Mouse (Mus musculus) adrenal gland (tissue): ENCODE data around the gene Atoh8.

Source experiments
- intact Hi-C: fragments of 180-260 bp; cut with DNase I; formaldehyde crosslinking; loops from one replicate; pipeline ENCODE4 v1.15.1; 2025

Atoh8 gene

GRCm38 (mm10) chr6:72197515-72197914 lies 37.9 kb downstream of the Atoh8 start:
- intact Hi-C loops, result no loop called here

- intact Hi-C loops, result no loop called here
Measured at GRCm38 (mm10) chr6:72196660-72197059, 38.7 kb downstream of the Atoh8 start.

- intact Hi-C loops, result no loop called here
Measured at GRCm38 (mm10) chr6:72190577-72190976, 44.8 kb downstream of the Atoh8 start.

- intact Hi-C loops, result no loop called here
Measured at GRCm38 (mm10) chr6:72190120-72190519, 45.3 kb downstream of the Atoh8 start.

GRCm38 (mm10) chr6:72189061-72189863 lies 46.1 kb downstream of the Atoh8 start:
- intact Hi-C loops, result no loop called here

- intact Hi-C loops, result loop anchor here (1.0 to 2.0 kb wide), 2 partner anchors 50 to 74 kb away; no protein-coding TSS in a partner anchor
Measured at GRCm38 (mm10) chr6:72186809-72187208, 48.6 kb downstream of the Atoh8 start.

GRCm38 (mm10) chr6:72185893-72186490 lies 49.4 kb downstream of the Atoh8 start:
- intact Hi-C loops, result loop anchor here (1.0 to 2.0 kb wide), 2 partner anchors 51 to 75 kb away; no protein-coding TSS in a partner anchor

- intact Hi-C loops, result no loop called here
Measured at GRCm38 (mm10) chr6:72184576-72184975, 50.8 kb downstream of the Atoh8 start.

GRCm38 (mm10) chr6:72179562-72180502 lies 55.5 kb downstream of the Atoh8 start:
- intact Hi-C loops, result no loop called here

GRCm38 (mm10) chr6:72179006-72179405 lies 56.4 kb downstream of the Atoh8 start:
- intact Hi-C loops, result no loop called here

- intact Hi-C loops, result no loop called here
Measured at GRCm38 (mm10) chr6:72177417-72177816, 58.0 kb downstream of the Atoh8 start.

- intact Hi-C loops, result no loop called here
Measured at GRCm38 (mm10) chr6:72176004-72176403, 59.4 kb downstream of the Atoh8 start.

- intact Hi-C loops, result no loop called here
Measured at GRCm38 (mm10) chr6:72175419-72175818, 60.0 kb downstream of the Atoh8 start.

- intact Hi-C loops, result no loop called here
Measured at GRCm38 (mm10) chr6:72173350-72173749, 62.0 kb downstream of the Atoh8 start.

- intact Hi-C loops, result no loop called here
Measured at GRCm38 (mm10) chr6:72171391-72171790, 64.0 kb downstream of the Atoh8 start.

- intact Hi-C loops, result loop anchor here (2.0 to 5.0 kb wide), 2 partner anchors 239 to 299 kb away; no protein-coding TSS in a partner anchor
Measured at GRCm38 (mm10) chr6:72165907-72166306, 69.5 kb downstream of the Atoh8 start.

GRCm38 (mm10) chr6:72164321-72165275 lies 70.8 kb downstream of the Atoh8 start:
- intact Hi-C loops, result loop anchor here (2.0 to 5.0 kb wide), 3 partner anchors 67 to 297 kb away; partner anchors contain the start of gene St3gal5

- intact Hi-C loops, result loop anchor here (5.0 kb wide), 1 partner anchor 65 kb away; the partner anchor contains the start of gene St3gal5
Measured at GRCm38 (mm10) chr6:72162155-72162890, 73.1 kb downstream of the Atoh8 start.

- intact Hi-C loops, result loop anchor here (5.0 kb wide), 1 partner anchor 64 kb away; the partner anchor contains the start of gene St3gal5
Measured at GRCm38 (mm10) chr6:72161751-72162150, 73.6 kb downstream of the Atoh8 start.
